Mouse (Mus musculus) stomach, embryonic 14.5 days (tissue): ENCODE measurements around the gene Fat2. TPM values are rescaled to one million over a fixed set of nuclear protein-coding genes. Genes with fewer than 3 reads are reported as not detected.

Source experiments
- ATAC-seq: fragments of 200-750 bp; cut with Nextera tagmentation; 2 replicates; pipeline ENCODE4 v1.8.0; 2017; ENCODE audit warnings: low read depth, moderate TSS enrichment; ENCODE audit not compliant: insufficient number of reproducible peaks, insufficient read depth, low FRiP score
- H3K27ac ChIP-seq: fragments of 300-500 bp; sonication (generic); 2 replicates; pipeline ENCODE4 v1.5.1; 2014; ENCODE audit warnings: mild to moderate bottlenecking, low read length, moderate library complexity, mixed read lengths
- H3K27me3 ChIP-seq: fragments of 300-500 bp; sonication (generic); 2 replicates; pipeline ENCODE4 v1.6.1; 2014; ENCODE audit warnings: low read length, control low read depth, mixed read lengths; ENCODE audit not compliant: control insufficient read depth, insufficient read depth
- H3K36me3 ChIP-seq: fragments of 300-500 bp; sonication (generic); 2 replicates; pipeline ENCODE4 v1.6.1; 2014; ENCODE audit warnings: mild to moderate bottlenecking, control low read depth, low read length, moderate library complexity, mixed read lengths; ENCODE audit not compliant: control insufficient read depth, insufficient read depth
- H3K4me1 ChIP-seq: fragments of 300-500 bp; sonication (generic); 2 replicates; pipeline ENCODE4 v1.6.1; 2014; ENCODE audit warnings: low read length, control low read depth, mixed read lengths; ENCODE audit not compliant: control insufficient read depth, insufficient read depth
- H3K4me2 ChIP-seq: fragments of 300-500 bp; sonication (generic); replicated peaks from 2 replicates; pipeline ENCODE4 v1.6.1; 2014; ENCODE audit warnings: low read depth, low read length, control low read depth
- H3K4me3 ChIP-seq: fragments of 300-500 bp; sonication (generic); 2 replicates; pipeline ENCODE4 v1.5.1; 2014; ENCODE audit warnings: low read depth, low read length, control low read depth
- H3K9ac ChIP-seq: fragments of 300-500 bp; sonication (generic); replicated peaks from 2 replicates; pipeline ENCODE4 v1.6.1; 2014; ENCODE audit warnings: low read depth, mild to moderate bottlenecking, control low read depth, low read length, moderate library complexity, mixed read lengths
- H3K9me3 ChIP-seq: fragments of 300-500 bp; sonication (generic); 2 replicates; pipeline ENCODE4 v1.6.1; 2016; ENCODE audit warnings: low read depth, low read length, control low read depth; ENCODE audit not compliant: control insufficient read depth
- WGBS: fragments of 180-500 bp; shearing (Covaris S2); extraction: QIAGEN DNeasy Blood & Tissue Kit; methylation state at CpG from one replicate; pipeline ENCODE4 v1.1.7; 2014; 5-methylcytosine and 5-hydroxymethylcytosine counted together
- polyA plus RNA-seq: library from polyadenylated mRNA; unstranded; fragments of >200 nt; fragmentation: Nextera tagmentation; extraction: Ambion mirVana; gene quantifications from 2 replicates; pipeline ENCODE4 v1.2.1, GENCODE M21; 2014

The Fat2 gene
- polyA plus RNA-seq, 1 experiment from 2014 or later, result 1.2 TPM

- WGBS, result 77% methylated on average over 3 of the region's 3 CpGs
- no peaks in the 10 kb centered on the region for H3K4me1 ChIP-seq
- no peak overlapping the region for H3K4me2 ChIP-seq
- no peak overlapping the region for H3K4me3 ChIP-seq
- no peaks in the 10 kb centered on the region for H3K27me3 ChIP-seq
- peaks cover 7% of the 10 kb centered on the region; the same call in 1 of the 2 replicates for H3K36me3 ChIP-seq
- H3K9me3 ChIP-seq, result no peaks in the 10 kb centered on the region
- ATAC-seq, result no peak
- H3K9ac ChIP-seq, result no peak overlapping the region
- no peak overlapping the region for H3K27ac ChIP-seq
These were observed 117.9 kb downstream of the Fat2 start for GRCm38 (mm10) chr11:55218473-55218872.

- H3K36me3 ChIP-seq, result peaks cover 7% of the 10 kb centered on the region; the same call in 1 of the 2 replicates
- ATAC-seq, result no peak
- 93% methylated on average over 7 of the region's 7 CpGs for WGBS
- no peaks in the 10 kb centered on the region for H3K4me1 ChIP-seq
- no peaks in the 10 kb centered on the region for H3K27me3 ChIP-seq
- no peak overlapping the region for H3K4me3 ChIP-seq
- no peak overlapping the region for H3K27ac ChIP-seq
- H3K9ac ChIP-seq, result no peak overlapping the region
- no peaks in the 10 kb centered on the region for H3K9me3 ChIP-seq
- no peak overlapping the region for H3K4me2 ChIP-seq
These were observed 118.5 kb downstream of the Fat2 start for GRCm38 (mm10) chr11:55217880-55218279.

- Histone ChIP-seq H3K4me2 (no peak overlapping the region), H3K4me3 (no peak overlapping the region), H3K27ac (no peak overlapping the region), H3K9me3 (no peaks in the 10 kb centered on the region), H3K9ac (no peak overlapping the region), H3K4me1 (no peaks in the 10 kb centered on the region), H3K36me3 (peaks cover 7% of the 10 kb centered on the region; the same call in 1 of the 2 replicates), H3K27me3 (no peaks in the 10 kb centered on the region)
- ATAC-seq, result no peak
- WGBS, result 61% methylated on average over 4 of the region's 4 CpGs
These were observed 118.9 kb downstream of the Fat2 start for GRCm38 (mm10) chr11:55217418-55217817.

GRCm38 (mm10) chr11:55216830-55217229, 119.5 kb downstream of the Fat2 start:
- ATAC-seq, result no peak
- 47% methylated on average over 13 of the region's 13 CpGs for WGBS
- no peak overlapping the region for H3K4me3 ChIP-seq
- no peaks in the 10 kb centered on the region for H3K27me3 ChIP-seq
- H3K4me1 ChIP-seq, result no peaks in the 10 kb centered on the region
- H3K9ac ChIP-seq, result no peak overlapping the region
- peaks cover 7% of the 10 kb centered on the region; the same call in 1 of the 2 replicates for H3K36me3 ChIP-seq
- no peaks in the 10 kb centered on the region for H3K9me3 ChIP-seq
- no peak overlapping the region for H3K4me2 ChIP-seq
- H3K27ac ChIP-seq, result no peak overlapping the region

- H3K4me2 ChIP-seq, result no peak overlapping the region
- WGBS, result 64% methylated on average over 4 of the region's 4 CpGs
- ATAC-seq, result no peak
- peaks cover 7% of the 10 kb centered on the region; the same call in 1 of the 2 replicates for H3K36me3 ChIP-seq
- H3K4me3 ChIP-seq, result no peak overlapping the region
- H3K9me3 ChIP-seq, result no peaks in the 10 kb centered on the region
- no peaks in the 10 kb centered on the region for H3K27me3 ChIP-seq
- H3K9ac ChIP-seq, result no peak overlapping the region
- no peaks in the 10 kb centered on the region for H3K4me1 ChIP-seq
- no peak overlapping the region for H3K27ac ChIP-seq
These were observed 120.3 kb downstream of the Fat2 start for GRCm38 (mm10) chr11:55216061-55216460.

GRCm38 (mm10) chr11:55214978-55215377, 121.4 kb downstream of the Fat2 start:
- Histone ChIP-seq H3K36me3 (peaks cover 6% of the 10 kb centered on the region; the same call in 1 of the 2 replicates), H3K9ac (no peak overlapping the region), H3K27ac (no peak overlapping the region), H3K4me2 (no peak overlapping the region), H3K4me1 (no peaks in the 10 kb centered on the region), H3K9me3 (no peaks in the 10 kb centered on the region), H3K27me3 (no peaks in the 10 kb centered on the region), H3K4me3 (no peak overlapping the region)
- no peak for ATAC-seq
- WGBS, result 75% methylated on average over 3 of the region's 3 CpGs

GRCm38 (mm10) chr11:55214161-55214560, 122.2 kb downstream of the Fat2 start:
- Histone ChIP-seq H3K27me3 (no peaks in the 10 kb centered on the region), H3K4me3 (no peak overlapping the region), H3K9me3 (no peaks in the 10 kb centered on the region), H3K4me1 (no peaks in the 10 kb centered on the region), H3K4me2 (no peak overlapping the region), H3K27ac (no peak overlapping the region), H3K9ac (no peak overlapping the region), H3K36me3 (no peaks in the 10 kb centered on the region)
- no peak for ATAC-seq
- 80% methylated on average over 5 of the region's 5 CpGs for WGBS

- Histone ChIP-seq H3K4me2 (no peak overlapping the region), H3K27ac (no peak overlapping the region), H3K4me1 (0 out of 2 replicates have a peak, but pooled peaks cover 3% of the 10 kb centered on the region), H3K36me3 (no peaks in the 10 kb centered on the region), H3K9ac (no peak overlapping the region), H3K9me3 (no peaks in the 10 kb centered on the region), H3K27me3 (no peaks in the 10 kb centered on the region), H3K4me3 (no peak overlapping the region)
- ATAC-seq, result no peak
- WGBS, result 93% methylated on average over 4 of the region's 4 CpGs
These were observed 122.8 kb downstream of the Fat2 start for GRCm38 (mm10) chr11:55213518-55213917.
